Mouse (Mus musculus) bone marrow, adult 2 months (tissue): Measurements from ENCODE around the gene Gm5767.
A peak's percentile ranks its signal among the peaks of the same experiment; 100 is the strongest.

Experiments used
- CTCF ChIP-seq: fragments of 200-500 bp; IDR thresholded peaks from 2 replicates; pipeline ENCODE4 v1.5.1; 2011; ENCODE audit warnings: low read length, control low read depth; ENCODE audit not compliant: control insufficient read depth, insufficient read depth
- POLR2A ChIP-seq: fragments of 200-500 bp; IDR thresholded peaks from 2 replicates; pipeline ENCODE4 v1.6.1; 2011; ENCODE audit warnings: low read depth, mild to moderate bottlenecking, control low read depth, low read length, borderline replicate concordance; ENCODE audit not compliant: control insufficient read depth

GRCm38 (mm10) chr16:8671551-8672349 lies 8.8 kb upstream of the Gm5767 start, which contains the start of gene Carhsp1:
- TF ChIP-seq CTCF (no peak; the same call in 1 of the 2 replicates), POLR2A (peak; percentile 97)
